Mouse (Mus musculus): Measurements from ENCODE around the gene 9130213A22Rik. TPM values are rescaled to one million over a fixed set of nuclear protein-coding genes. Genes with fewer than 3 reads are reported as not detected.

The 9130213A22Rik gene
- polyA plus RNA-seq, 1 experiment from 2014 or later, result 0.25 TPM

DNA sequence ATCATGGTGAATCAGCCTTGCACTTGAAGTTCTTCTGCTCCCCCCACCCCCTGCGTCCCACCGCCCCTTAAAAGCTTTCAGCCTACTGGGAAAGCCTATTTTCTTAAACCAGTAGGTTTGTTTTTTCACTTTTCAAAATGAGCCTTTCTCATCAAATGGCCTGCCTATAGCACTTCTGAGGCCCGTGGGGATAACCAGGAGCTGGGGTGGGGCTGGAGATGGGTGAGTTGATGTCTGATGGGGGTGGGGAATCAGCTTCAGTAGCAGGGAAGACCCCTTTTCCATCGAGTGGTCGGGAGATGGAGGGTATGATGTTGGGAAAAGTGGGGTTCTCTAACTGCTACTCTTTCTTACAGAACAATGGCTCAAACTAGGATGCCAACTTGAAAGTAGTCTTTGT is 5.5 kb downstream of the 9130213A22Rik start:
- ATAC-seq (replicated peaks; ENCODE audit: low FRiP score, low read depth), result no peak
- Histone ChIP-seq H3K27me3 (ENCODE audit: insufficient read depth, low read length) (no peaks in the 10 kb centered on the region), H3K9me3 (replicated peaks; ENCODE audit: low read length) (no peaks in the 10 kb centered on the region), H3K4me3 (replicated peaks; ENCODE audit: low read depth, low read length) (no peak overlapping the region), H3K36me3 (ENCODE audit: insufficient read depth, low read length) (no peaks in the 10 kb centered on the region), H3K4me2 (ENCODE audit: low read length) (no peak overlapping the region), H3K9ac (ENCODE audit: low read depth, low read length) (no peak overlapping the region), H3K4me1 (replicated peaks; ENCODE audit: insufficient read depth, low read length) (peaks cover 12% of the 10 kb centered on the region), H3K27ac (no peak overlapping the region)
- WGBS, result 42% methylated on average over 5 of the region's 5 CpGs
- no peak for TF ChIP-seq CTCF (IDR thresholded peaks at IDR 0.05; ENCODE audit: low read depth)
- DNase-seq (ENCODE audit: low spot score), result no peak

DNA sequence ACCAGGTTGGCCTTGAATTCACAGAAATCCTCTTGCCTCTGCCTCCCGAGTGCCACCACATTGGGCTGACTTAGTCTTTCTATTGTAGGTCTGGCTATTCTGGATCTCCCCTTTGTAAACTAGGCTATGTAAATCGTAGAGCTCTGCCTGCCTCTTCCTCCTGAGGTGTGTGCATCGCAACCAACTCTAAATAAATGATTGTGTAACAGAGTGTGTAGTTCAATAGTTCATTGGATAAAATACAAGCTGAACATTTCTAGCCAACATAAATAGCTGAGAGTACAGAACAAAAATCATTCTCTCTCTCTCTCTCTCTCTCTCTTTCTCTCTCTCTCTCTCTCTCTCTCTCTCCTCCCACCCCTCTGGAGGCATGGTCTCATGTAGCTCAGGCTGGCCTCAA is 7.8 kb downstream of the 9130213A22Rik start:
- Histone ChIP-seq H3K4me2 (ENCODE audit: low read length) (no peak overlapping the region), H3K4me3 (replicated peaks; ENCODE audit: low read depth, low read length) (no peak overlapping the region), H3K27me3 (ENCODE audit: insufficient read depth, low read length) (no peaks in the 10 kb centered on the region), H3K27ac (no peak overlapping the region), H3K9ac (ENCODE audit: low read depth, low read length) (no peak overlapping the region), H3K9me3 (replicated peaks; ENCODE audit: low read length) (no peaks in the 10 kb centered on the region), H3K36me3 (ENCODE audit: insufficient read depth, low read length) (no peaks in the 10 kb centered on the region), H3K4me1 (replicated peaks; ENCODE audit: insufficient read depth, low read length) (peaks cover 9% of the 10 kb centered on the region)
- ATAC-seq (replicated peaks; ENCODE audit: low FRiP score, low read depth) (no peak), DNase-seq (ENCODE audit: low spot score) (no peak)
- no peak for TF ChIP-seq CTCF (IDR thresholded peaks at IDR 0.05; ENCODE audit: low read depth)
- 85% methylated on average over 3 of the region's 3 CpGs for WGBS

DNA sequence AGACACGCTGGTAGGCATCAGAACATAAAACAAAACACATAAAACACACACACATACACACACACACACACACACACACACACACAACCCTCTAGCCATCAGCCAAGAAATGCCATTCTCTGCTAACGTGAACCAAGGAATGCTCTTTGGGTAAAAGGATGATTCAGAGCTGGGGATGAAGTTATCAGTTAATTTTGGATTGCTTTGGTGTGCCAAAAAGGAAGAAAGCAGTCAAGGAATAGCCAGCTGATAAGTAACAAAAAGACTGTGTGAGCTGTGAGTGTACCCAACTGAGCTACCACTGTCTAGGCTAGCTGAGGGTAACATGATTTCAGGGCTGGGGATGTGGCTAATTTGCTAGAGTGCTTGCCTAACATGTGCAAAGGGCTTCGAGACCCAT is 8.4 kb downstream of the 9130213A22Rik start:
- Histone ChIP-seq H3K27me3 (ENCODE audit: insufficient read depth, low read length) (no peaks in the 10 kb centered on the region), H3K4me1 (replicated peaks; ENCODE audit: insufficient read depth, low read length) (peaks cover 6% of the 10 kb centered on the region), H3K9me3 (replicated peaks; ENCODE audit: low read length) (no peaks in the 10 kb centered on the region), H3K4me2 (ENCODE audit: low read length) (no peak overlapping the region), H3K36me3 (ENCODE audit: insufficient read depth, low read length) (peaks cover 6% of the 10 kb centered on the region; the same call in 1 of the 2 replicates), H3K27ac (no peak overlapping the region), H3K4me3 (replicated peaks; ENCODE audit: low read depth, low read length) (no peak overlapping the region), H3K9ac (ENCODE audit: low read depth, low read length) (no peak overlapping the region)
- ATAC-seq (replicated peaks; ENCODE audit: low FRiP score, low read depth) (no peak), DNase-seq (ENCODE audit: low spot score) (no peak)
- TF ChIP-seq CTCF (IDR thresholded peaks at IDR 0.05; ENCODE audit: low read depth), result no peak
- 68% methylated on average over 3 of the region's 3 CpGs for WGBS

DNA sequence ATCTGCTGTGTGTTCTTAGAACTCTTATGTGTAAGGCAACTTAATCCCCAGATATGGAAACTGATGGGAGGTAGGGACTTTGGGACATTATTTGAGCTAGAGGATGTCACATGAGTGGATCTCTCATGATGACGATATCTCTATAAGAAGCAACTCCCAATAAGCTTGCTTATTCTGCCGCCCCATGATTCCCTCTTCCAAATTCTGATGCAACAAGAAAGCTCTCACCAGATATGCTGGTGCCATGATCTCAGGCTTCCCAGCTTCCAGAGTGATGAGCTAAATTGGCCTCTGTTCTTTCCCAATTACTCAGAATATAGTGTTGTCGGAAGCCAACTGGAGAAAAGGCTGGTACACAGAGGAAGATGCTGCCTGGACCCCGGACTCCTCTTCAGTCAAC is 10.5 kb downstream of the 9130213A22Rik start:
- 62% methylated on average over 4 of the region's 4 CpGs for WGBS
- Histone ChIP-seq H3K4me3 (replicated peaks; ENCODE audit: low read depth, low read length) (no peak overlapping the region), H3K4me2 (ENCODE audit: low read length) (no peak overlapping the region)

GRCm38 (mm10) chr11:69111051-69111810 is 11.2 kb downstream of the 9130213A22Rik start:
- no peak overlapping the region for H3K9ac ChIP-seq (ENCODE audit: low read depth, low read length)
- H3K4me2 ChIP-seq (ENCODE audit: low read length), result peak overlapping the region; percentile 57
- DNase-seq (ENCODE audit: low spot score) (no peak), ATAC-seq (replicated peaks; ENCODE audit: low FRiP score, low read depth) (no peak)
- peaks cover 31% of the 10 kb centered on the region for H3K36me3 ChIP-seq (ENCODE audit: insufficient read depth, low read length)
- peak overlapping the region; percentile 48 for H3K4me3 ChIP-seq (replicated peaks; ENCODE audit: low read depth, low read length)
- H3K9me3 ChIP-seq (replicated peaks; ENCODE audit: low read length), result no peaks in the 10 kb centered on the region
- no peak for TF ChIP-seq CTCF (IDR thresholded peaks at IDR 0.05; ENCODE audit: low read depth)
- H3K27ac ChIP-seq, result no peak overlapping the region
- peaks cover 4% of the 10 kb centered on the region; the same call in 1 of the 2 replicates for H3K4me1 ChIP-seq (replicated peaks; ENCODE audit: insufficient read depth, low read length)
- 8% methylated on average over 21 of the region's 21 CpGs for WGBS
- no peaks in the 10 kb centered on the region for H3K27me3 ChIP-seq (ENCODE audit: insufficient read depth, low read length)

More for the DNA sequence above, 10.5 kb downstream of the 9130213A22Rik start:
- TF ChIP-seq CTCF (IDR thresholded peaks at IDR 0.05; ENCODE audit: low read depth), result no peak
- no peak overlapping the region for H3K27ac ChIP-seq
- DNase-seq (ENCODE audit: low spot score) (no peak), ATAC-seq (replicated peaks; ENCODE audit: low FRiP score, low read depth) (no peak)
- no peak overlapping the region for H3K9ac ChIP-seq (ENCODE audit: low read depth, low read length)
- no peaks in the 10 kb centered on the region for H3K27me3 ChIP-seq (ENCODE audit: insufficient read depth, low read length)
- H3K36me3 ChIP-seq (ENCODE audit: insufficient read depth, low read length), result peaks cover 25% of the 10 kb centered on the region
- peaks cover 4% of the 10 kb centered on the region; the same call in 1 of the 2 replicates for H3K4me1 ChIP-seq (replicated peaks; ENCODE audit: insufficient read depth, low read length)
- no peaks in the 10 kb centered on the region for H3K9me3 ChIP-seq (replicated peaks; ENCODE audit: low read length)

DNA sequence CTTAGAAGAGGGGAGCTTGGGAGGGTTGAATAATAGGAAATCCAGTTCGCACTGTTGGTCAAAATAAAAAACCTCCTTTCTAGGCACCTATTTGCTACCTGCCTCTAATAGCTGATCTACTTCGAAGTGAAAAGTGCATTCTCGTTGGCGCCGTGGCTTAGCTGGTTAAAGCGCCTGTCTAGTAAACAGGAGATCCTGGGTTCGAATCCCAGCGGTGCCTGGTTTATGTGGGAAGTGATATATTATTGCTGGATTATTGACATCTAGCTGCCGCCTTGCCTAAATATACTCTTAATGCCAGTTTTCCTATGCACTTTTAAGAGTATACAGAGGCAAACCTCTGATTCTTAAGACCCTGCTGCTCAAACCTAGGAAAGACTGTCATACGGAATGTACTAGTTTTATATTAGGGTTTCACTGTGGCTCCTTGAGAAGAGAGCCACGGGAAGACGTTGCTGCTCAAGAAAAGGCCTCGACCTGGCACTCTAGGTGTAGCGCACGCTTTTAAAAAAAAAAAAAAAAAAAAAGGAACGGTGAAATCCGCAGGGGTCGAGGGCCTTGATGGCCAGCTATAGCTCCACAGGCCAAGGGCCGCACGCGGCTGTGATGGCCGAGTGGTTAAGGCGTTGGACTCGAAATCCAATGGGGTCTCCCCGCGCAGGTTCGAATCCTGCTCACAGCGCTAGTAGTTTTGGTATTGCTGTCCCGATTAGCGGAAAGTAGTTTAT is 11.9 kb downstream of the 9130213A22Rik start:
- no peaks in the 10 kb centered on the region for H3K27me3 ChIP-seq (ENCODE audit: insufficient read depth, low read length)
- peak overlapping the region; percentile 48 for H3K4me3 ChIP-seq (replicated peaks; ENCODE audit: low read depth, low read length)
- peak overlapping the region; percentile 57 for H3K4me2 ChIP-seq (ENCODE audit: low read length)
- 2% methylated on average over 30 of the region's 30 CpGs for WGBS
- TF ChIP-seq CTCF (IDR thresholded peaks at IDR 0.05; ENCODE audit: low read depth), result no peak
- H3K36me3 ChIP-seq (ENCODE audit: insufficient read depth, low read length), result peaks cover 39% of the 10 kb centered on the region
- peak; percentile 51; the same call in 1 of the 2 replicates for ATAC-seq (replicated peaks; ENCODE audit: low FRiP score, low read depth)
- no peak overlapping the region for H3K27ac ChIP-seq
- DNase-seq (ENCODE audit: low spot score), result peak; percentile 86
- H3K4me1 ChIP-seq (replicated peaks; ENCODE audit: insufficient read depth, low read length), result peaks cover 4% of the 10 kb centered on the region; the same call in 1 of the 2 replicates
- H3K9ac ChIP-seq (ENCODE audit: low read depth, low read length), result no peak overlapping the region
- H3K9me3 ChIP-seq (replicated peaks; ENCODE audit: low read length), result no peaks in the 10 kb centered on the region
